Comparison of ENCODE assay signal across 32 mouse cellular contexts in genomic region chr6:3463026-3463425, GRCm38 (mm10). TPM values are rescaled to one million over a fixed set of nuclear protein-coding genes. Genes with fewer than 3 reads are reported as not detected.
A peak's percentile ranks its signal among the peaks of the same experiment; 100 is the strongest.
DNase-seq lines count a peak whose midpoint lies in the region; ATAC-seq and TF ChIP-seq lines count a peak whose summit lies in the region.
"Had no signal": no experiment of that assay in that cellular context is flagged by ENCODE, and none has a peak within 500 bp of the region (broad histone marks: within the 10 kb centered on the region; RNA-seq: fewer than 3 reads in every experiment).

No protein-coding gene starts in this region.

- no peaks in the 10 kb centered on the region for H3K9me3 ChIP-seq in liver, embryonic 11.5 days (ENCODE audit: control insufficient read depth, low read length)
- H3K9me3 ChIP-seq: embryonic facial prominence, embryonic 13.5 days; heart, embryonic 12.5 days; liver, embryonic 12.5 days; midbrain, embryonic 10.5 days; neural tube, embryonic 13.5 days; stomach, embryonic 15.5 days had no signal

- H3K4me1 ChIP-seq in liver, adult 2 months (ENCODE audit: control insufficient read depth, insufficient read depth, low read length): no peaks in the 10 kb centered on the region; the same call in 1 of the 2 replicates
- H3K4me1 ChIP-seq in liver, embryonic 11.5 days (replicated peaks; ENCODE audit: control insufficient read depth, insufficient read depth, low read length): no peaks in the 10 kb centered on the region
- H3K4me1 ChIP-seq in small intestine, adult 2 months (ENCODE audit: control insufficient read depth, insufficient read depth, insufficient read length, low read length): no peaks in the 10 kb centered on the region
- H3K4me1 ChIP-seq: embryonic facial prominence, embryonic 13.5 days; heart, embryonic 12.5 days; liver, embryonic 12.5 days; neural tube, embryonic 13.5 days; stomach, embryonic 15.5 days had no signal

- no peak for ATAC-seq in liver, embryonic 11.5 days (replicated peaks; ENCODE audit: low FRiP score)
- ATAC-seq in granulocyte monocyte progenitor cell, adult 5-6 weeks (replicated peaks; ENCODE audit: poor library complexity, severe bottlenecking): peak; percentile 83
- ATAC-seq: forebrain, embryonic 14.5 days; intestine, postnatal 0 days; liver, embryonic 12.5 days; midbrain, embryonic 16.5 days had no signal

- H3K36me3 ChIP-seq in liver, adult 2 months (ENCODE audit: control insufficient read depth, insufficient read depth, low read length): no peaks in the 10 kb centered on the region
- no peaks in the 10 kb centered on the region for H3K36me3 ChIP-seq in liver, embryonic 11.5 days (ENCODE audit: control insufficient read depth, insufficient read depth, low read length)
- no peaks in the 10 kb centered on the region for H3K36me3 ChIP-seq in small intestine, adult 2 months (ENCODE audit: control insufficient read depth, insufficient read depth, low read length)
- H3K36me3 ChIP-seq: embryonic facial prominence, embryonic 13.5 days; heart, embryonic 12.5 days; liver, embryonic 12.5 days; midbrain, embryonic 10.5 days; neural tube, embryonic 13.5 days; stomach, embryonic 15.5 days had no signal

- no peak overlapping the region for H3K9ac ChIP-seq in liver, adult 2 months (ENCODE audit: low read depth, low read length)
- H3K9ac ChIP-seq in liver, embryonic 11.5 days (ENCODE audit: low read depth, low read length): no peak overlapping the region
- H3K9ac ChIP-seq: embryonic facial prominence, embryonic 13.5 days; heart, embryonic 12.5 days; hindbrain, embryonic 14.5 days; liver, embryonic 12.5 days; neural tube, embryonic 13.5 days; stomach, embryonic 15.5 days had no signal

- no peak for TF ChIP-seq CTCF in liver, adult 2 months (IDR thresholded peaks at IDR 0.05; ENCODE audit: low read depth, low read length)
- no peak for TF ChIP-seq CTCF in small intestine, adult 2 months (IDR thresholded peaks at IDR 0.05; ENCODE audit: extremely low read depth, insufficient read length, insufficient replicate concordance, low read depth, low read length)

- no peak overlapping the region for H3K27ac ChIP-seq in liver, adult 2 months (replicated peaks; ENCODE audit: insufficient read depth, low read depth, low read length)
- H3K27ac ChIP-seq in liver, embryonic 11.5 days (ENCODE audit: low read depth, low read length): no peak overlapping the region
- H3K27ac ChIP-seq in small intestine, adult 2 months (ENCODE audit: insufficient read depth, low read depth, low read length): peak overlapping the region; percentile 37; the same call in 1 of the 2 replicates
- H3K27ac ChIP-seq: embryonic facial prominence, embryonic 13.5 days; hindbrain, embryonic 14.5 days; liver, embryonic 12.5 days; macrophage; midbrain, embryonic 10.5 days; neural tube, embryonic 13.5 days; stomach, embryonic 15.5 days had no signal

- peak; percentile 10 for DNase-seq in liver, adult 2 months (ENCODE audit: extremely low read depth, low read depth, low spot score)
- DNase-seq in liver, embryonic 11.5 days (ENCODE audit: low spot score): no peak
- peak; percentile 74 for DNase-seq in A20 (ENCODE audit: low read depth, low spot score)
- DNase-seq in ovary, adult 18-20 months (ENCODE audit: low spot score): no peak
- no peak for DNase-seq in kidney, adult 18-20 months
- DNase-seq: adrenal gland, postnatal 14 days; cerebellum, adult 11-12 months; cerebellum, adult 9-11 months; gastrocnemius, postnatal 25 days; heart, postnatal 4 days; kidney, postnatal 14 days; layer of hippocampus, adult 9-11 months; lung, adult 2 months; lung, postnatal 10 days; retina, postnatal 1 day; right cerebral cortex, postnatal 14 days; spleen, adult 18-20 months had no signal

- no peak overlapping the region for H3K4me2 ChIP-seq in liver, embryonic 11.5 days
- H3K4me2 ChIP-seq: embryonic facial prominence, embryonic 13.5 days; heart, embryonic 12.5 days; hindbrain, embryonic 14.5 days; liver, embryonic 12.5 days; neural tube, embryonic 13.5 days; stomach, embryonic 15.5 days had no signal

- no peaks in the 10 kb centered on the region for H3K79me2 ChIP-seq in liver, adult 2 months (ENCODE audit: control insufficient read depth, insufficient read depth, low read length)

- no peaks in the 10 kb centered on the region for H3K27me3 ChIP-seq in liver, adult 2 months (ENCODE audit: control insufficient read depth, insufficient read depth, low read length)
- H3K27me3 ChIP-seq in liver, embryonic 11.5 days (replicated peaks; ENCODE audit: control insufficient read depth, insufficient read depth, low read length): no peaks in the 10 kb centered on the region
- no peaks in the 10 kb centered on the region for H3K27me3 ChIP-seq in small intestine, adult 2 months (ENCODE audit: control insufficient read depth, insufficient read depth, low read length)
- H3K27me3 ChIP-seq: embryonic facial prominence, embryonic 13.5 days; heart, embryonic 12.5 days; liver, embryonic 12.5 days; neural tube, embryonic 13.5 days; stomach, embryonic 15.5 days had no signal

- WGBS in liver, adult 2 months: 81% methylated on average over 6 of the region's 6 CpGs
- WGBS in liver, embryonic 11.5 days: 74% methylated on average over 6 of the region's 6 CpGs
- WGBS in small intestine, adult 2 months: 72% methylated on average over 6 of the region's 6 CpGs

- TF ChIP-seq POLR2A in liver, adult 2 months (IDR thresholded peaks at IDR 0.05; ENCODE audit: extremely low read depth, insufficient read depth, low read length): no peak
- TF ChIP-seq POLR2A in small intestine, adult 2 months (IDR thresholded peaks at IDR 0.05; ENCODE audit: low read depth, low read length): no peak

- no peak overlapping the region for H3K4me3 ChIP-seq in liver, adult 2 months (ENCODE audit: insufficient read depth, low read depth, low read length)
- H3K4me3 ChIP-seq in liver, embryonic 11.5 days (ENCODE audit: low read depth, low read length): no peak overlapping the region
- no peak overlapping the region for H3K4me3 ChIP-seq in small intestine, adult 2 months (ENCODE audit: low read depth, low read length)
- H3K4me3 ChIP-seq: embryonic facial prominence, embryonic 13.5 days; erythroblast, embryonic 14.5 days; heart, embryonic 12.5 days; liver, embryonic 12.5 days; midbrain, embryonic 10.5 days; neural tube, embryonic 13.5 days; stomach, embryonic 15.5 days had no signal

RNA-seq across cellular contexts. Expression of gene Hepacam2, which starts 35.1 kb away (rescaled TPM):
- 0.55 and 0.60 TPM in 2 replicates for total RNA-seq in liver, adult 2 months (2014; rRNA removed)
- 0.07 and 0.17 TPM in 2 replicates for polyA plus RNA-seq in liver, adult 2 months (2012; rRNA removed)
- polyA plus RNA-seq in liver, embryonic 11.5 days (2014; fragmentation: Nextera tagmentation; extraction: Ambion mirVana): 0.07 and 0.22 TPM in 2 replicates
- not detected in 2 replicates for total RNA-seq in granulocyte monocyte progenitor cell, adult 5-6 weeks (2014; fragmentation: Nextera tagmentation)
- 0.39 TPM in 1 of 2 replicates, not detected in the other for total RNA-seq in granulocyte monocyte progenitor cell, adult 5-6 weeks (2017)
- polyA plus RNA-seq in small intestine, adult 2 months (2012; rRNA removed): 12.6 and 41.7 TPM in 2 replicates
- total RNA-seq: adrenal gland, postnatal 14 days; gastrocnemius, postnatal 25 days had no signal
- polyA plus RNA-seq: erythroblast, embryonic 14.5 days; heart, embryonic 12.5 days; heart, postnatal 0 days had no signal

RNA-seq across cellular contexts. Expression of gene Vps50, which starts 35.2 kb away (rescaled TPM):
- total RNA-seq in liver, adult 2 months (2014; rRNA removed): 10.4 and 11.8 TPM in 2 replicates
- polyA plus RNA-seq in liver, adult 2 months (2012; rRNA removed): 0.97 and 1.3 TPM in 2 replicates
- 27.0 and 29.8 TPM in 2 replicates for polyA plus RNA-seq in liver, embryonic 11.5 days (2014; fragmentation: Nextera tagmentation; extraction: Ambion mirVana)
- 29.3 and 37.3 TPM in 2 replicates for total RNA-seq in granulocyte monocyte progenitor cell, adult 5-6 weeks (2014; fragmentation: Nextera tagmentation)
- total RNA-seq in granulocyte monocyte progenitor cell, adult 5-6 weeks (2017): 43.4 and 51.6 TPM in 2 replicates
- polyA plus RNA-seq in small intestine, adult 2 months (2012; rRNA removed): 0.48 and 0.86 TPM in 2 replicates

Comparison
In these comparisons a context has a peak if more than half of its experiments do, and no peak if none do; other contexts are left out.
1. DNase-seq: peak in liver, adult 2 months (single experiment) and A20 (single experiment); none in liver, embryonic 11.5 days (single experiment), ovary, adult 18-20 months (single experiment) and kidney, adult 18-20 months (single experiment).
2. RNA of gene Vps50, which starts 35.2 kb away (polyA plus RNA-seq): 27.0 to 29.8 TPM in liver, embryonic 11.5 days; 0.97 to 1.3 TPM in liver, adult 2 months and 0.48 to 0.86 TPM in small intestine, adult 2 months; every median in the first group is over 10 times any median in the second.
3. RNA of gene Hepacam2, which starts 35.1 kb away (polyA plus RNA-seq): 12.6 to 41.7 TPM in small intestine, adult 2 months; 0.07 to 0.17 TPM in liver, adult 2 months and 0.07 to 0.22 TPM in liver, embryonic 11.5 days; every median in the first group is over 10 times any median in the second.